Comparison of ENCODE assay signal across 8 mouse cellular contexts in the genomic region with DNA sequence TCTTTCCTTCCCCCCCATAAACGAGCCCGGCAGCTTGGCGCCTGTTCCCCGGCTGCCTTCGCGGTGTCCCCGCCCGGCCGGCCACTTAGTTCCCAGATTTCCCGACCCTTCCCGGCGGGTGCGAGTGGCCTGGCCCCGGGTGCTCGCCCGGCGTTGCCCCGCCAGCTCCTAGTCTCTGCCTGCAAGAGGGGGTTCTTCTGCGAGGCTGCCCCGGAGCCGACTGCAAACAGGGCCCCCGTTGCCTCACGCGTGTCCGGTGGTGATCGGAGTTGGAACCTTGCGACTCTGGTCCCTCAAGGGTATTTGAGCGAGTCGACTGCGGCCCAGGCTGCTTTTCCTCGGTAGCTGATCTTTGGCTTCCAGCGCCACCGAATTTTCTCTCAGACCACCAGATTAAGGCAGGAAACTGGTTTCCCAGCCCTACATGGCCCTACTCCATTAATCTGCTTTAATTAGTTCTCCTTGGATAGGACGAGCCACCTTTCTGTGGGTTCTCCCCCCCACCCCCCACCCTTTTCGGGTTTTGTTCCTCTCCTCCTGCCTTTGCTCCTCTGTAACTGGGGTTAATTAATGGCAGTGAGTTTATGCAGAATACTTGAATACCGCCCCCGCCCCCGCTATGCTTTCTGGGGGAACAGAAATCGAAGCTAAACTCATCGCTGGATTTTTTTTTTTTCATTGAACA. TPM values are rescaled to one million over a fixed set of nuclear protein-coding genes. Genes with fewer than 3 reads are reported as not detected.
DNase-seq lines count a peak whose midpoint lies in the region; ATAC-seq and TF ChIP-seq lines count a peak whose summit lies in the region.

No protein-coding gene starts in this region.

- H3K27me3 ChIP-seq in C2C12 (ENCODE audit: control insufficient read depth, insufficient read depth, insufficient read length) (no peaks in the 10 kb centered on the region), MEL (ENCODE audit: control insufficient read depth in 1 of 2, insufficient read depth in 2 of 2, low read length in 2 of 2) (0 out of 4 replicates have a peak, but pooled peaks cover 0 to 1% of the 10 kb centered on the region in 2 experiments)
- no peaks in the 10 kb centered on the region for H3K27me3 ChIP-seq in intestine, embryonic 16.5 days (replicated peaks; ENCODE audit: control insufficient read depth, insufficient read depth, low read length)
- H3K27me3 ChIP-seq in liver, embryonic 11.5 days (replicated peaks; ENCODE audit: control insufficient read depth, insufficient read depth, low read length) = no peaks in the 10 kb centered on the region

- peak overlapping the region; percentile 98 for H3ac ChIP-seq in C2C12 (ENCODE audit: control insufficient read depth, insufficient read length, low read depth)

- H3K79me3 ChIP-seq in C2C12 (ENCODE audit: low read depth) = peaks cover 13% of the 10 kb centered on the region

- peaks cover 4% of the 10 kb centered on the region for H3K36me3 ChIP-seq in C2C12 (ENCODE audit: control insufficient read depth, insufficient read depth)
- H3K36me3 ChIP-seq in MEL (ENCODE audit: control insufficient read depth in 1 of 2, insufficient read depth in 2 of 2, low read length in 2 of 2) = no peaks in the 10 kb centered on the region
- H3K36me3 ChIP-seq in intestine, embryonic 16.5 days (ENCODE audit: control insufficient read depth, insufficient read depth, low read length) = no peaks in the 10 kb centered on the region
- no peaks in the 10 kb centered on the region for H3K36me3 ChIP-seq in liver, embryonic 11.5 days (ENCODE audit: control insufficient read depth, insufficient read depth, low read length)

- peaks cover 30% of the 10 kb centered on the region for H3K79me2 ChIP-seq in C2C12 (ENCODE audit: control insufficient read depth, insufficient read depth)
- H3K79me2 ChIP-seq in MEL (ENCODE audit: control insufficient read depth, insufficient read depth, low read length, poor library complexity) = peaks cover 7% of the 10 kb centered on the region; the same call in 1 of the 2 replicates

- peak overlapping the region; percentile 78 for H3K9ac ChIP-seq in MEL (ENCODE audit: control insufficient read depth, low read depth, low read length, poor library complexity, severe bottlenecking)
- H3K9ac ChIP-seq in intestine, embryonic 16.5 days (ENCODE audit: low read depth, low read length) = peak overlapping the region; percentile 94
- H3K9ac ChIP-seq in liver, embryonic 11.5 days (ENCODE audit: low read depth, low read length) = peak overlapping the region; percentile 85

- H3K4me2 ChIP-seq in intestine, embryonic 16.5 days (ENCODE audit: low read depth, low read length) = peak overlapping the region; percentile 61
- peak overlapping the region; percentile 93 for H3K4me2 ChIP-seq in liver, embryonic 11.5 days

- H3K9me3 ChIP-seq in MEL (replicated peaks; ENCODE audit: insufficient read depth, low read length) = no peaks in the 10 kb centered on the region
- H3K9me3 ChIP-seq in intestine, embryonic 16.5 days (ENCODE audit: control insufficient read depth, low read length) = no peaks in the 10 kb centered on the region
- no peaks in the 10 kb centered on the region for H3K9me3 ChIP-seq in liver, embryonic 11.5 days (ENCODE audit: control insufficient read depth, low read length)

- WGBS in intestine, embryonic 16.5 days = under 1% methylated on average over 40 of the region's 40 CpGs
- under 1% methylated on average over 40 of the region's 40 CpGs for WGBS in liver, embryonic 11.5 days

- peak; percentile 74 for DNase-seq in MEL (ENCODE audit: low read depth, low spot score)
- DNase-seq in gastrocnemius, postnatal 25 days = peak; percentile 10
- peak; percentile 73 for DNase-seq in liver, embryonic 11.5 days (ENCODE audit: low spot score)
- DNase-seq in neural tube, embryonic 10.5 days (ENCODE audit: extremely low spot score, low spot score) = peak; percentile 77

- H3K4me3 ChIP-seq in C2C12 (ENCODE audit: insufficient read depth, poor library complexity, severe bottlenecking) (peak overlapping the region; percentile 79), MEL (ENCODE audit: control insufficient read depth in 1 of 2, insufficient read depth in 1 of 2, low read depth in 2 of 2, low read length in 2 of 2) (peak overlapping the region; percentile 71 to 82)
- peak overlapping the region; percentile 82 for H3K4me3 ChIP-seq in intestine, embryonic 16.5 days (ENCODE audit: low read length)
- peak overlapping the region; percentile 80 for H3K4me3 ChIP-seq in liver, embryonic 11.5 days (ENCODE audit: low read depth, low read length)

- peak overlapping the region; percentile 36 for H3K27ac ChIP-seq in MEL (ENCODE audit: control insufficient read depth, low read depth, low read length)
- peak overlapping the region; percentile 89 for H3K27ac ChIP-seq in intestine, embryonic 16.5 days (ENCODE audit: low read length)
- H3K27ac ChIP-seq in liver, embryonic 11.5 days (ENCODE audit: low read depth, low read length) = peak overlapping the region; percentile 66

- peak; percentile 17; the same call in 1 of the 2 replicates for ATAC-seq in common myeloid progenitor, adult 5-6 weeks (replicated peaks; ENCODE audit: low read depth, poor library complexity, severe bottlenecking)
- ATAC-seq in intestine, embryonic 16.5 days = peak; percentile 11
- peak; percentile 35 for ATAC-seq in liver, embryonic 11.5 days (replicated peaks; ENCODE audit: low FRiP score)
- ATAC-seq in monocyte, adult 5-6 weeks (replicated peaks; ENCODE audit: insufficient number of reproducible peaks, low FRiP score, low TSS enrichment, poor library complexity, severe bottlenecking) = no peak

- no peak for TF ChIP-seq POLR2A in MEL (IDR thresholded peaks at IDR 0.05; ENCODE audit: control insufficient read depth in 1 of 2, insufficient read depth in 1 of 2, low read depth in 1 of 2, low read length in 2 of 2, poor library complexity in 1 of 2)

- TF ChIP-seq CTCF in C2C12 (IDR thresholded peaks at IDR 0.05; ENCODE audit: control insufficient read depth, insufficient read depth, insufficient read length) = no peak
- no peak for TF ChIP-seq CTCF in MEL (IDR thresholded peaks at IDR 0.05 in 2 of 3, conservative IDR thresholded peaks at IDR 0.05 in 1 of 3; ENCODE audit: control insufficient read depth in 1 of 3, insufficient read depth in 1 of 3, low read depth in 2 of 3, low read length in 3 of 3, poor library complexity in 1 of 3, severe bottlenecking in 1 of 3)

- H3K4me1 ChIP-seq in MEL (ENCODE audit: control insufficient read depth in 1 of 2, insufficient read depth in 2 of 2, low read length in 2 of 2) = peaks cover 0 to 5% of the 10 kb centered on the region in 2 experiments; a peak in 2 of 4 replicates
- peaks cover 9% of the 10 kb centered on the region; the same call in 1 of the 2 replicates for H3K4me1 ChIP-seq in intestine, embryonic 16.5 days (ENCODE audit: control insufficient read depth, insufficient read depth, low read length)
- H3K4me1 ChIP-seq in liver, embryonic 11.5 days (replicated peaks; ENCODE audit: control insufficient read depth, insufficient read depth, low read length) = no peaks in the 10 kb centered on the region

- TF ChIP-seq RAD21 in MEL (IDR thresholded peaks at IDR 0.05; ENCODE audit: low read depth, low read length) = no peak

- TF ChIP-seq EP300 in MEL (IDR thresholded peaks at IDR 0.05; ENCODE audit: low read depth in 1 of 2, low read length in 2 of 2) = no peak

TF ChIP-seq in C2C12, 6 proteins besides CTCF, POLR2A, EP300 and RAD21:
- TF ChIP-seq MYOD1 (IDR thresholded peaks at IDR 0.05; ENCODE audit: control insufficient read depth, insufficient read length, low read depth) (no peak), USF1 (IDR thresholded peaks at IDR 0.05; ENCODE audit: low read depth) (no peak), MYOG (IDR thresholded peaks at IDR 0.05; ENCODE audit: control insufficient read depth, extremely low read depth, insufficient read length) (no peak), CEBPB (IDR thresholded peaks at IDR 0.05; ENCODE audit: low read depth) (no peak), MAX (IDR thresholded peaks at IDR 0.05) (no peak), FOSL1 (IDR thresholded peaks at IDR 0.05; ENCODE audit: insufficient read depth, low read length, poor library complexity, severe bottlenecking) (no peak)

TF ChIP-seq in MEL, 35 proteins besides CTCF, POLR2A, EP300 and RAD21 (continues in another document):
- TF ChIP-seq ZNF384 (IDR thresholded peaks at IDR 0.05; ENCODE audit: low read depth, low read length) (peak; percentile 80; the same call in 1 of the 2 replicates), JUND (IDR thresholded peaks at IDR 0.05; ENCODE audit: low read depth, low read length) (no peak), USF1 (IDR thresholded peaks at IDR 0.05; ENCODE audit: low read depth, low read length) (no peak), SMC3 (IDR thresholded peaks at IDR 0.05; ENCODE audit: low read depth, low read length) (no peak), MAFK (IDR thresholded peaks at IDR 0.05; ENCODE audit: borderline replicate concordance, low read depth, low read length) (no peak), TCF12 (IDR thresholded peaks at IDR 0.05; ENCODE audit: low read depth, low read length) (no peak), MYB (IDR thresholded peaks at IDR 0.05; ENCODE audit: low read depth, low read length) (no peak), POLR2AphosphoS5 (IDR thresholded peaks at IDR 0.05; ENCODE audit: borderline replicate concordance, low read depth, low read length) (no peak), UBTF (IDR thresholded peaks at IDR 0.05; ENCODE audit: borderline replicate concordance, insufficient read depth, low read depth, low read length) (no peak)

RNA-seq across cellular contexts. Expression of a gene that starts 0.7 kb away (rescaled TPM):
- polyA plus RNA-seq in C2C12 (2012; fragmentation: generic; extraction: Trizol) (5.6 TPM), MEL (2012; ENCODE audit: insufficient read depth in 1 of 2, insufficient read length in 2 of 2, low read depth in 1 of 2, low replicate concordance in 2 of 2, missing spikeins in 1 of 2) (1 to 10 TPM in 1 of 2 experiments, not detected in 1; 7.1 TPM)
- total RNA-seq in MEL (2012; rRNA removed) = 4.0 and 4.5 TPM in 2 replicates
- total RNA-seq in common myeloid progenitor, adult 5-6 weeks (2017) = not detected in 2 replicates
- 1 to 10 TPM; 1.3 to 1.7 TPM for total RNA-seq in gastrocnemius, postnatal 25 days (2021)
- 45.0 and 45.9 TPM in 2 replicates for polyA plus RNA-seq in intestine, embryonic 16.5 days (2015; fragmentation: Nextera tagmentation; extraction: Ambion mirVana)
- 11.9 and 13.5 TPM in 2 replicates for polyA plus RNA-seq in liver, embryonic 11.5 days (2014; fragmentation: Nextera tagmentation; extraction: Ambion mirVana)
- 0.19 to 0.32 TPM in 2 of 3 replicates, not detected in the other for total RNA-seq in monocyte, adult 5-6 weeks (2017)

RNA-seq across cellular contexts. Expression of a gene that starts 39.1 kb away (rescaled TPM):
- not detected for polyA plus RNA-seq in C2C12 (2012; fragmentation: generic; extraction: Trizol)
- not detected in 2 replicates for total RNA-seq in MEL (2012; rRNA removed)
- not detected for polyA plus RNA-seq in MEL (2012; ENCODE audit: insufficient read depth in 1 of 2, insufficient read length in 2 of 2, low read depth in 1 of 2, low replicate concordance in 2 of 2, missing spikeins in 1 of 2)
- total RNA-seq in common myeloid progenitor, adult 5-6 weeks (2017) = not detected in 2 replicates
- under 1 TPM; 0.03 to 0.13 TPM for total RNA-seq in gastrocnemius, postnatal 25 days (2021)
- 4.6 and 7.6 TPM in 2 replicates for polyA plus RNA-seq in intestine, embryonic 16.5 days (2015; fragmentation: Nextera tagmentation; extraction: Ambion mirVana)
- 0.09 TPM in 1 of 2 replicates, not detected in the other for polyA plus RNA-seq in liver, embryonic 11.5 days (2014; fragmentation: Nextera tagmentation; extraction: Ambion mirVana)
- total RNA-seq in monocyte, adult 5-6 weeks (2017) = not detected in 3 replicates

Comparison
In these comparisons a context has a peak if more than half of its experiments do, and no peak if none do; other contexts are left out.
1. DNase-seq: peak in every context shown above with its lines; median percentile 77 in neural tube, embryonic 10.5 days; 74 in MEL; 73 in liver, embryonic 11.5 days; 10 in gastrocnemius, postnatal 25 days.
2. H3K27ac ChIP-seq: peak in every context shown above with its lines; median percentile 89 in intestine, embryonic 16.5 days; 66 in liver, embryonic 11.5 days; 36 in MEL.